Mouse (Mus musculus) hindbrain, embryonic 13.5 days (tissue): ENCODE measurements around the gene Rhot1. TPM values are rescaled to one million over a fixed set of nuclear protein-coding genes. Genes with fewer than 3 reads are reported as not detected.

Experiments
- ATAC-seq: fragments of 200-750 bp; cut with Nextera tagmentation; 2 replicates; pipeline ENCODE4 v1.8.0; 2017; ENCODE audit warnings: moderate TSS enrichment; ENCODE audit not compliant: low FRiP score
- H3K27ac ChIP-seq: fragments of 300-500 bp; sonication (generic); 2 replicates; pipeline ENCODE4 v1.5.1; 2015; ENCODE audit warnings: inconsistent platforms, mild to moderate bottlenecking, moderate library complexity
- H3K27me3 ChIP-seq: fragments of 300-500 bp; sonication (generic); 2 replicates; pipeline ENCODE4 v1.6.1; 2015; ENCODE audit warnings: mild to moderate bottlenecking, inconsistent platforms
- H3K36me3 ChIP-seq: fragments of 300-500 bp; sonication (generic); 2 replicates; pipeline ENCODE4 v1.6.1; 2015; ENCODE audit warnings: mild to moderate bottlenecking, inconsistent platforms
- H3K4me1 ChIP-seq: fragments of 300-500 bp; sonication (generic); replicated peaks from 2 replicates; pipeline ENCODE4 v1.6.1; 2015; ENCODE audit warnings: inconsistent platforms
- H3K4me2 ChIP-seq: fragments of 300-500 bp; sonication (generic); 2 replicates; pipeline ENCODE4 v1.6.1; 2015; ENCODE audit warnings: inconsistent platforms, mild to moderate bottlenecking, moderate library complexity
- H3K4me3 ChIP-seq: fragments of 300-500 bp; sonication (generic); 2 replicates; pipeline ENCODE4 v1.5.1; 2015; ENCODE audit warnings: mild to moderate bottlenecking, inconsistent platforms
- H3K9ac ChIP-seq: fragments of 300-500 bp; sonication (generic); 2 replicates; pipeline ENCODE4 v1.6.1; 2015; ENCODE audit warnings: mild to moderate bottlenecking, inconsistent platforms
- H3K9me3 ChIP-seq: fragments of 300-500 bp; sonication (generic); 2 replicates; pipeline ENCODE4 v1.6.1; 2016; ENCODE audit warnings: inconsistent platforms
- WGBS: fragments of 180-500 bp; shearing (Covaris S2); methylation state at CpG from one replicate; pipeline ENCODE4 v1.1.7; 2015; 5-methylcytosine and 5-hydroxymethylcytosine counted together
- polyA plus RNA-seq: library from polyadenylated mRNA; unstranded; fragments of >200 nt; fragmentation: Nextera tagmentation; extraction: Ambion mirVana; gene quantifications from 2 replicates; pipeline ENCODE4 v1.2.1, GENCODE M21; 2015

The Rhot1 gene
- polyA plus RNA-seq, 1 experiment from 2014 or later: 68.4 TPM

- no peak for ATAC-seq
- H3K9ac ChIP-seq: no peak overlapping the region
- WGBS: 5% methylated on average over 12 of the region's 12 CpGs
Measured at GRCm38 (mm10) chr11:80299513-80300235, 90.9 kb downstream of the Rhot1 start.

DNA sequence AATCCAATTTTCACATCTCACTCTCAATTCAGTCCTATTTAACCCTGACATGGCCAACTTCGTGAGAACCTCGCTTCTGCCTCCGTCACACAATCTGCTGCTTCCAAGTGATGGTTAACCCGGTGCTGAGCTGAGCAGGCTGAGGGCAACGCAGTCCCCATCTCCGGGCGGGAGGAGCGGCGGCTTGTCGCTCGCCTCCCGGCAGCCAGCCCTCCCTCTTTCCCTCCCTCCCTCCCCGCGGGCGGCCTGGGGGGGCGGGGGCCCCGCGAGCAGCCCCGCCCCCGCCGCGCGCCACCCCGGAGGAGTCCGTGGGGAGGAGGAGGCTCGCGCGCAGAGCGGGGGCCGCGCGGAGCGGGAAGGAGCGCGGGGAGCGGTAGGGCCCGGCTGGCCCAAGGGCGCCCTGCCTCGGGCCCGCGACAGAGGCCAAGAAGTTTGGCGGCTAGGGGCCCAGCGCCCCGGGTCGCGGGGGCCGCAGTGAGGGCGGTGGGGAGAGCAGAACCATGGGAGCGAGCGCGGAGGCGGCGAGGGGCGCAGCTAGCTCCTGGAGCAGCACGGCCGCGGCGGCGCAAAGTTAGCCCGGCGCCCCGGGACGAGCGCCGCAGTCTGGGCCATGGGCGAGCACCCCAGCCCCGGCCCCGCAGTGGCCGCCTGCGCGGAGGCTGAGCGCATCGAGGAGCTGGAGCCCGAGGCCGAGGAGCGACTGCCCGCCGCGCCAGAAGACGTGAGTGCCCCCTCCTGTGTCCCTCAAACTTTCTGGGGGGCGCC is 91.9 kb downstream of the Rhot1 start, which contains the start of gene Rhbdl3:
Gene Rhbdl3, plus strand, starts transcription at position 362 of the 765 bp plus-strand sequence.
- peak within 1 kb of the TSS; percentile 83 for H3K9ac ChIP-seq
- H3K27ac ChIP-seq: peak within 1 kb of the TSS; percentile 84
- H3K36me3 ChIP-seq: no peaks in the 10 kb centered on the region
- ATAC-seq: peak; percentile 65
- H3K27me3 ChIP-seq: peaks cover 11% of the 10 kb centered on the region
- H3K4me2 ChIP-seq: peak within 1 kb of the TSS; percentile 99
- no peaks in the 10 kb centered on the region for H3K9me3 ChIP-seq
- H3K4me1 ChIP-seq: peaks cover 43% of the 10 kb centered on the region
- peak within 1 kb of the TSS; percentile 74 for H3K4me3 ChIP-seq
- WGBS: under 1% methylated on average over 71 of the region's 81 CpGs

More at GRCm38 (mm10) chr11:80299513-80300235, 90.9 kb downstream of the Rhot1 start:
- H3K4me1 ChIP-seq: peaks cover 52% of the 10 kb centered on the region
- no peak overlapping the region for H3K27ac ChIP-seq
- H3K4me3 ChIP-seq: peak overlapping the region; percentile 74
- H3K36me3 ChIP-seq: no peaks in the 10 kb centered on the region
- H3K4me2 ChIP-seq: peak overlapping the region; percentile 99
- H3K27me3 ChIP-seq: peaks cover 17% of the 10 kb centered on the region
- H3K9me3 ChIP-seq: no peaks in the 10 kb centered on the region

DNA sequence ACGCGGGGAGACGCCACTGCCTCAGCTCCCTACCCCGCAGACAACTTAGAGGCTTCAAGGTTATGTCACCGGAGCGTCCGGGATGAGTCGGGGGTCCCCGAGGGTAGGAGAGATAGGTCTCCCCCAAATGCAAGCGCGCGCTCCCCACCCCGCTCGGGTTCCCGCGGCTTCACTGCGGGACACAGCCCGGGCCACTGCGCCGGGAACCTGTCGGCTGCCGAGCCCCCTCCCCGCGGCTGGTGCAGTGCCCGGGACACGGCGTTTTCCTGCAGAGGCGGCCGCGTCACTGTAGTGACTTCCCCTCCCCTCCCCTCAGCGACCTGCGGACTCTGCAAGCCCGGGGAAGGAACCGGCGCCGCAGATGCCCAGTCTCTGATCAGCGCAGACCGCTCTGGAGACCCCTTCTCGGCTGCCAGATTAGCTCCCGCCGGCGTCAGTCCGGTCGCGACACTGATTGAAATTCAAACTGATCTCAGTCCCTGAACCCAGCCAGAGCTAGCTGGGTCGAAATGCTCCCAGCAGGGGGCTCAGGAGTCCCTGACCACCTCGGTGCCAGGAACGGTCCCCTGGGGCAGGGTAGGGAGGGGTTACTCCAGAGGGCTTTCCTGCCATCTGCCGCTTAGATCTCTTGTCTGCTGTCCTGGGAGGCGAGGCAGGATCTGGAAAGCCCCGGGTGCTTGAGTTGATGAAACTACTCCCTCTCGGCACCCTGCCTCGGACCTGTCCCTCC is 92.7 kb downstream of the Rhot1 start:
- Histone ChIP-seq H3K36me3 (no peaks in the 10 kb centered on the region), H3K9me3 (no peaks in the 10 kb centered on the region), H3K27me3 (peaks cover 5% of the 10 kb centered on the region; the same call in 1 of the 2 replicates), H3K4me1 (peaks cover 43% of the 10 kb centered on the region), H3K27ac (peak overlapping the region; percentile 84), H3K9ac (peak overlapping the region; percentile 83), H3K4me2 (peak overlapping the region; percentile 99), H3K4me3 (peak overlapping the region; percentile 74)
- peak; percentile 50 for ATAC-seq
- WGBS: under 1% methylated on average over 51 of the region's 53 CpGs

DNA sequence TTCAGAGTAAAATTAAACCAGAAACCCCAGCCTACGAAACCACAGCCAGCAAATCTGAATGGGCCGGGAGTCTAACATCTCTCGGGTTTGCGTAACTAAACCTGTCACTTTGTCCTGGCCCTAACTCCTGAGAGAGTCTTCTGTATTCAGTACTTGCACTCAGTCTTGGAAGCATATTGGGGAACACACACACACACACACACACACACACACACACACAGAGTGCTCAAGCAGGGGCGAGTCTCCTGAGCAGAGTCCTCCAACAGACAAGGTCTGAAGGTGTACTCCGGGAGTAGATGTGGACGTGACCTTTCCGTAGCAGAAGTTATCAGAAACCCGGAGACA is 93.2 kb downstream of the Rhot1 start:
- peak overlapping the region; percentile 83 for H3K9ac ChIP-seq
- 0% methylated on average over 9 of the region's 9 CpGs for WGBS
- H3K9me3 ChIP-seq: no peaks in the 10 kb centered on the region
- ATAC-seq: no peak
- 0 out of 2 replicates have a peak, but pooled peaks cover 3% of the 10 kb centered on the region for H3K27me3 ChIP-seq
- peak overlapping the region; percentile 84 for H3K27ac ChIP-seq
- no peaks in the 10 kb centered on the region for H3K36me3 ChIP-seq
- peak overlapping the region; percentile 99 for H3K4me2 ChIP-seq
- peaks cover 46% of the 10 kb centered on the region for H3K4me1 ChIP-seq
- H3K4me3 ChIP-seq: peak overlapping the region; percentile 74

DNA sequence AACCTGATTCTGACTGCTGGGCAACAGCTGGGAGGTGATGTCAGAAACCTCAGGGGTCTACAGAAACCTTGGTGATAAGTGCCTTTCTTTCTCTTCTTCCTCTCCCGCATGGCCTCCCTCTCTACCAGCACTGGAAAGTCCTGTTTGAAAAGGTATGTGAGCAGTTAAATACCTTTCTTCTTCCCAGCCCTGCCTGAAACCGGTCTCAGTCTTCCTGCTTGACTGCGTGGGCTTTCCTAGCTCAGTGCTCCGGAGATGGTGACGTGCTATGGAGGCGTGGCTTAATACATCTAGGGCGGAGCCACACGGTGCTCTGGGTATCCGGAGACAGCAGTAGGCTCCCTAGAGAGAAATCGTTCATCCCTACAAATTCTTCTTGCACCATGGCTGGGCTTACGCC is 93.7 kb downstream of the Rhot1 start:
- H3K27ac ChIP-seq: peak overlapping the region; percentile 84; the same call in 1 of the 2 replicates
- WGBS: 1% methylated on average over 11 of the region's 11 CpGs

DNA sequence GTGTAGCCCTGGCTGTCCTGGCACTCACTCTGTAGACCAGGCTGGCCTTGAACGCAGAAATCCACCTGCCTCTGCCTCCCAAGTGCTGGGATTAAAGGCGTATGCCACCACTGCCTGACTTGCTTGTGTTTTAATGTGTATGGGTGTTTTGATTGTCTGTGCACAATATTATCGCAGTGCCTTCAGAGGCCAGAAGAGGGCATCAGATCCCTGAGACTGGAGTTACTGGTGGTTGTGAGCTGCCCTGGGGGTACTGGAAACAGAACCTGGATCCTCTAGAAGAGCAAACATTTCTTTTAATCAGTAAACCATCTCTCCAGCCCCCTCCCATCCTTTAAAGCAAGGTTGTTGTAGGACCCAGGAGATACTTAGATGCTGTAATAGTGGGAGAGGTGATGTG is 94.9 kb downstream of the Rhot1 start:
- Histone ChIP-seq H3K4me3 (no peak overlapping the region), H3K27me3 (0 out of 2 replicates have a peak, but pooled peaks cover 3% of the 10 kb centered on the region), H3K9me3 (no peaks in the 10 kb centered on the region), H3K36me3 (no peaks in the 10 kb centered on the region), H3K4me2 (no peak overlapping the region), H3K4me1 (peaks cover 46% of the 10 kb centered on the region), H3K9ac (no peak overlapping the region), H3K27ac (no peak overlapping the region)
- 87% methylated on average over 3 of the region's 3 CpGs for WGBS
- ATAC-seq: no peak

More for the DNA sequence above, 93.7 kb downstream of the Rhot1 start:
- Histone ChIP-seq H3K4me1 (peaks cover 46% of the 10 kb centered on the region), H3K9me3 (no peaks in the 10 kb centered on the region), H3K9ac (peak overlapping the region; percentile 83), H3K4me2 (peak overlapping the region; percentile 99), H3K4me3 (peak overlapping the region; percentile 74), H3K27me3 (0 out of 2 replicates have a peak, but pooled peaks cover 3% of the 10 kb centered on the region), H3K36me3 (no peaks in the 10 kb centered on the region)
- ATAC-seq: peak; percentile 63

- Histone ChIP-seq H3K36me3 (no peaks in the 10 kb centered on the region), H3K9me3 (no peaks in the 10 kb centered on the region), H3K4me3 (no peak overlapping the region), H3K4me1 (peaks cover 40% of the 10 kb centered on the region), H3K4me2 (no peak overlapping the region), H3K9ac (no peak overlapping the region), H3K27ac (no peak overlapping the region), H3K27me3 (no peaks in the 10 kb centered on the region)
- WGBS: 82% methylated on average over 10 of the region's 10 CpGs
- ATAC-seq: no peak
Measured at GRCm38 (mm10) chr11:80304846-80305245, 96.0 kb downstream of the Rhot1 start.

GRCm38 (mm10) chr11:80308537-80308936 is 99.7 kb downstream of the Rhot1 start:
- Histone ChIP-seq H3K36me3 (no peaks in the 10 kb centered on the region), H3K4me3 (no peak overlapping the region), H3K4me2 (no peak overlapping the region), H3K9me3 (no peaks in the 10 kb centered on the region), H3K4me1 (peaks cover 44% of the 10 kb centered on the region), H3K9ac (no peak overlapping the region), H3K27ac (no peak overlapping the region), H3K27me3 (no peaks in the 10 kb centered on the region)
- WGBS: 53% methylated on average over 6 of the region's 6 CpGs
- ATAC-seq: no peak

GRCm38 (mm10) chr11:80311271-80311670 is 102.5 kb downstream of the Rhot1 start:
- H3K4me1 ChIP-seq: peaks cover 70% of the 10 kb centered on the region
- H3K27ac ChIP-seq: peak overlapping the region; percentile 82
- H3K9ac ChIP-seq: 0 out of 2 replicates have a peak overlapping the region, but pooled peaks have one; percentile 0
- WGBS: 38% methylated on average over 4 of the region's 4 CpGs
- H3K9me3 ChIP-seq: no peaks in the 10 kb centered on the region
- H3K4me2 ChIP-seq: no peak overlapping the region
- H3K36me3 ChIP-seq: no peaks in the 10 kb centered on the region
- H3K4me3 ChIP-seq: no peak overlapping the region
- no peak for ATAC-seq
- no peaks in the 10 kb centered on the region for H3K27me3 ChIP-seq

- 14% methylated on average over 2 of the region's 2 CpGs for WGBS
- no peak overlapping the region for H3K4me3 ChIP-seq
- ATAC-seq: no peak
- H3K36me3 ChIP-seq: no peaks in the 10 kb centered on the region
- no peak overlapping the region for H3K9ac ChIP-seq
- peaks cover 72% of the 10 kb centered on the region for H3K4me1 ChIP-seq
- H3K4me2 ChIP-seq: no peak overlapping the region
- H3K27ac ChIP-seq: peak overlapping the region; percentile 82
- H3K27me3 ChIP-seq: no peaks in the 10 kb centered on the region
- no peaks in the 10 kb centered on the region for H3K9me3 ChIP-seq
Measured at GRCm38 (mm10) chr11:80312049-80312448, 103.2 kb downstream of the Rhot1 start.

- no peaks in the 10 kb centered on the region for H3K9me3 ChIP-seq
- peaks cover 72% of the 10 kb centered on the region for H3K4me1 ChIP-seq
- H3K4me2 ChIP-seq: no peak overlapping the region
- no peak overlapping the region for H3K4me3 ChIP-seq
- no peaks in the 10 kb centered on the region for H3K27me3 ChIP-seq
- peak overlapping the region; percentile 82 for H3K27ac ChIP-seq
- no peaks in the 10 kb centered on the region for H3K36me3 ChIP-seq
- 0 out of 2 replicates have a peak overlapping the region, but pooled peaks have one; percentile 21 for H3K9ac ChIP-seq
- 8% methylated on average over 6 of the region's 6 CpGs for WGBS
- no peak for ATAC-seq
Measured at GRCm38 (mm10) chr11:80312565-80312964, 103.7 kb downstream of the Rhot1 start.

DNA sequence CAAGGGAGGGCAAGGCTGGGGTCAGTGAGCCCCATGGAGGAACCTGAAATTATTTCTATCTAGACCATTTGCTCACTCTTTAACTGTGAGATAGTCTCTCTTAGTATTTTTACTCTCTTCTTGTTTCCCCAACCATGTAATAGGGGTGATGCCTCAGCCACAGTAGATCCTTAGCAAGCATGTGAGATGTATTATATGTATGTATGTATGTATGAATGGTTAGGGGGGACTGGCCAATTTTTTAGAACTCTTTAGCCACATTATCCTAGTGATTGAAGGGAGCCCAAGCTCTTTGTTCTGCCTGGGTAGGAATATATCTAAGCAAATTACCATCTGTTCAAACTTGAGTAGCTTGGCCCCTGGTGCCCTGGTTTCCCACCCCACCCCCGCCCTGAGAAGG is 104.6 kb downstream of the Rhot1 start:
- peaks cover 72% of the 10 kb centered on the region for H3K4me1 ChIP-seq
- H3K36me3 ChIP-seq: no peaks in the 10 kb centered on the region
- H3K27ac ChIP-seq: 0 out of 2 replicates have a peak overlapping the region, but pooled peaks have one; percentile 82
- no peaks in the 10 kb centered on the region for H3K9me3 ChIP-seq
- no peak overlapping the region for H3K9ac ChIP-seq
- 69% methylated on average over 1 of the region's 1 CpGs for WGBS
- H3K27me3 ChIP-seq: no peaks in the 10 kb centered on the region
- no peak overlapping the region for H3K4me2 ChIP-seq
- no peak for ATAC-seq
- H3K4me3 ChIP-seq: no peak overlapping the region
